Mouse (Mus musculus) neural tube, embryonic 11.5 days (tissue): ENCODE measurements at regions not wholly inside any gene's neighbourhood (a gene's known extent, or its start where the extent isn't known, plus 50 kb on each side); places are given as distances from the start of the nearest gene placed in this dataset.
A peak's percentile ranks its signal among the peaks of the same experiment; 100 is the strongest.

Experiments
- ATAC-seq: fragments of 200-750 bp; cut with Nextera tagmentation; 2 replicates; pipeline ENCODE4 v1.8.0; 2017; ENCODE audit warnings: moderate number of reproducible peaks, mild to moderate bottlenecking, moderate TSS enrichment, moderate library complexity; ENCODE audit not compliant: insufficient read depth, low FRiP score, low TSS enrichment
- DNase-seq: peaks from one replicate; pipeline ENCODE4 v3.0.0-alpha.2; 2015; ENCODE audit warnings: low spot score
- H3K27ac ChIP-seq: fragments of 300-500 bp; sonication (generic); 2 replicates; pipeline ENCODE4 v1.5.1; 2014; ENCODE audit warnings: low read depth, mild to moderate bottlenecking, low read length
- H3K27me3 ChIP-seq: fragments of 300-500 bp; sonication (generic); 2 replicates; pipeline ENCODE4 v1.6.1; 2014; ENCODE audit warnings: mild to moderate bottlenecking, low read length, mixed read lengths; ENCODE audit not compliant: control insufficient read depth, insufficient read depth
- H3K36me3 ChIP-seq: fragments of 300-500 bp; sonication (generic); 2 replicates; pipeline ENCODE4 v1.6.1; 2014; ENCODE audit warnings: mild to moderate bottlenecking, low read length, moderate library complexity, mixed read lengths; ENCODE audit not compliant: control insufficient read depth, insufficient read depth
- H3K4me1 ChIP-seq: fragments of 300-500 bp; sonication (generic); 2 replicates; pipeline ENCODE4 v1.6.1; 2014; ENCODE audit warnings: low read length, mixed read lengths; ENCODE audit not compliant: control insufficient read depth, insufficient read depth
- H3K4me2 ChIP-seq: fragments of 300-500 bp; sonication (generic); 2 replicates; pipeline ENCODE4 v1.6.1; 2014; ENCODE audit warnings: low read depth, mild to moderate bottlenecking, moderate library complexity
- H3K4me3 ChIP-seq: fragments of 300-500 bp; sonication (generic); 2 replicates; pipeline ENCODE4 v1.5.1; 2014; ENCODE audit warnings: low read depth, low read length
- H3K9ac ChIP-seq: fragments of 300-500 bp; sonication (generic); 2 replicates; pipeline ENCODE4 v1.6.1; 2014; ENCODE audit warnings: mild to moderate bottlenecking, low read length
- H3K9me3 ChIP-seq: fragments of 300-500 bp; sonication (generic); 2 replicates; pipeline ENCODE4 v1.6.1; 2016; ENCODE audit warnings: low read length; ENCODE audit not compliant: control insufficient read depth
- WGBS: fragments of 180-500 bp; shearing (Covaris S2); extraction: QIAGEN DNeasy Blood & Tissue Kit; methylation state at CpG from one replicate; pipeline ENCODE4 v1.1.7; 2014; 5-methylcytosine and 5-hydroxymethylcytosine counted together

DNA sequence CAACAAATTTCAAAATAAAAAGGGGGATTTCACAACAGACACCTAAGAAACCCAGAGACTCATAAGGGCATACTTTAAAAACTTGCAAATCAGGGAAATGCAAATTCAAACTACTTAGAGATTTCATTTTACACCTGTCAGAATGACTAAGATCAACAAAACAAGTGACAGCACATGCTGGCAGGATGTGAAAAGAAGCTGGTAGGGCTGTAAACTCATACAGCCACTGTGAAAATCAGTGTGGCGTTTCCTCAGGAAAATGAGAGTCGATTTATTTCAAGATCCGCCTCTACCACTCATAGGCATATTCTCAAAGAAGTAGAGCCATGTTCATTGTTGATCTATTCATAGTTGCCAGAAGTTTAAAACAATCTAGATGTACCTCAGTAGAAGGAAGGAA, 133.6 kb upstream of the Veph1 start:
- no peaks in the 10 kb centered on the region for H3K27me3 ChIP-seq
- H3K9me3 ChIP-seq = no peaks in the 10 kb centered on the region
- H3K36me3 ChIP-seq = no peaks in the 10 kb centered on the region
- H3K4me2 ChIP-seq = no peak overlapping the region
- DNase-seq (no peak), ATAC-seq (no peak)
- WGBS = 83% methylated on average over 3 of the region's 3 CpGs
- no peak overlapping the region for H3K27ac ChIP-seq
- H3K9ac ChIP-seq = no peak overlapping the region
- no peak overlapping the region for H3K4me3 ChIP-seq
- H3K4me1 ChIP-seq = no peaks in the 10 kb centered on the region

GRCm38 (mm10) chr3:66422445-66423037, 125.9 kb upstream of the Veph1 start:
- 48% methylated on average over 6 of the region's 6 CpGs for whole genome bisulfite sequencing
- Histone ChIP-seq H3K4me2 (no peak overlapping the region), H3K4me1 (no peaks in the 10 kb centered on the region), H3K36me3 (no peaks in the 10 kb centered on the region), H3K27ac (no peak overlapping the region), H3K9me3 (no peaks in the 10 kb centered on the region), H3K4me3 (no peak overlapping the region), H3K27me3 (no peaks in the 10 kb centered on the region), H3K9ac (no peak overlapping the region)
- ATAC-seq = no peak; the same call in 1 of the 2 replicates
- DNase-seq = no peak

- Histone ChIP-seq H3K27ac (no peak overlapping the region), H3K9ac (peak overlapping the region; percentile 27; the same call in 1 of the 2 replicates), H3K4me2 (peak overlapping the region; percentile 36), H3K27me3 (no peaks in the 10 kb centered on the region), H3K36me3 (no peaks in the 10 kb centered on the region), H3K9me3 (no peaks in the 10 kb centered on the region), H3K4me3 (no peak overlapping the region), H3K4me1 (no peaks in the 10 kb centered on the region)
- peak; percentile 44 for DNase-seq
- WGBS = 41% methylated on average over 11 of the region's 11 CpGs
- ATAC-seq = peak; percentile 53
Observed at GRCm38 (mm10) chr3:66410706-66411277, 114.2 kb upstream of the Veph1 start.

DNA sequence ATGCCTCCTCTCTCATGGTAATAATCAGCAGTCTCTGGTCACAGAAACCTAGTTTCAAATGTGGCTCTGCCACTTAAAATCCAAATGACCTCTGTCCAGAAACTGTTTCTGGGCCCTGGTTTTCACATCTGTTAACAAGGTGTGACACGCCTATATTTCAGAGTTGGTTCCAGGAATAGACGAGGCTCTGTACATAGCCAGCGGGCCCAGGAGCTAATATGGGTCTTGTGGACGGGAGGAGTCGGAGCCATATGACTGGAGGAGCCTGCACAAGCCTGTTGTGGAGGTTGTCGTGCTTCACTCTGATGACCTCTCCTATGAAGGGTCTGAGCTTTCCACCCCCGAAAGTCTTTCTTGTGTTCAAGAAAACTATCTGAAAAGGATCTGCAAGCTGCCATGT, 112.2 kb upstream of the Veph1 start:
- Histone ChIP-seq H3K9ac (no peak overlapping the region), H3K4me1 (no peaks in the 10 kb centered on the region), H3K27me3 (no peaks in the 10 kb centered on the region), H3K36me3 (no peaks in the 10 kb centered on the region), H3K4me2 (no peak overlapping the region), H3K4me3 (no peak overlapping the region), H3K27ac (no peak overlapping the region), H3K9me3 (no peaks in the 10 kb centered on the region)
- no peak for ATAC-seq
- no peak for DNase-seq
- 81% methylated on average over 7 of the region's 7 CpGs for WGBS

DNA sequence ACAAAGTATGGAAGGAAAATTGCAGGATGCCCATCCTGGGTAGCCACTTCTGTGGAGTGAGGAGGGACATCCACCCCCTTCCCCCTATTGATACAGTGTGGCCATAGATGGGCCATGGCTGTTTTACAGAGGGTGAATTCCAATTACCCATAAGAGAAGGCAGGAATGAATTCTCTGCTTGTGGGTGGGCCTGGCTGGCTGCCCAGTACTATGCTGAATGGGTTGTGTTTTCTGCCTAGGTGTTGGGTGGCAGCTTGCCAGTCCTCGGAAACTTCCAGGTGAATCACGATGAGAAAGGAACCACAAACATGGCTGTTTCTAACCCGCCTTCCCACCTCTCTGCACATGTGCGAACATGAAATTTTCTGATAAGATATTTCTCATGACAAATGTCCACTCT, 109.0 kb upstream of the Veph1 start:
- no peak for DNase-seq
- WGBS = 95% methylated on average over 4 of the region's 4 CpGs

GRCm38 (mm10) chr3:66403707-66404106, 107.1 kb upstream of the Veph1 start:
- Histone ChIP-seq H3K9ac (no peak overlapping the region), H3K27ac (no peak overlapping the region), H3K4me1 (no peaks in the 10 kb centered on the region), H3K36me3 (no peaks in the 10 kb centered on the region), H3K4me3 (no peak overlapping the region), H3K9me3 (no peaks in the 10 kb centered on the region), H3K27me3 (no peaks in the 10 kb centered on the region), H3K4me2 (no peak overlapping the region)
- 98% methylated on average over 2 of the region's 2 CpGs for WGBS
- ATAC-seq (no peak), DNase-seq (no peak)

More for the DNA sequence above, 109.0 kb upstream of the Veph1 start:
- H3K36me3 ChIP-seq = no peaks in the 10 kb centered on the region
- no peaks in the 10 kb centered on the region for H3K9me3 ChIP-seq
- H3K4me3 ChIP-seq = no peak overlapping the region
- no peaks in the 10 kb centered on the region for H3K27me3 ChIP-seq
- H3K27ac ChIP-seq = no peak overlapping the region
- no peak overlapping the region for H3K4me2 ChIP-seq
- H3K4me1 ChIP-seq = no peaks in the 10 kb centered on the region
- H3K9ac ChIP-seq = no peak overlapping the region
- no peak for ATAC-seq

GRCm38 (mm10) chr3:66400791-66401568, 104.3 kb upstream of the Veph1 start:
- no peak overlapping the region for H3K4me3 ChIP-seq
- no peaks in the 10 kb centered on the region for H3K4me1 ChIP-seq
- H3K27ac ChIP-seq = no peak overlapping the region
- no peak overlapping the region for H3K9ac ChIP-seq
- DNase-seq = no peak
- no peaks in the 10 kb centered on the region for H3K36me3 ChIP-seq
- WGBS = 52% methylated on average over 16 of the region's 16 CpGs
- H3K27me3 ChIP-seq = no peaks in the 10 kb centered on the region
- no peak for ATAC-seq
- no peak overlapping the region for H3K4me2 ChIP-seq
- no peaks in the 10 kb centered on the region for H3K9me3 ChIP-seq

DNA sequence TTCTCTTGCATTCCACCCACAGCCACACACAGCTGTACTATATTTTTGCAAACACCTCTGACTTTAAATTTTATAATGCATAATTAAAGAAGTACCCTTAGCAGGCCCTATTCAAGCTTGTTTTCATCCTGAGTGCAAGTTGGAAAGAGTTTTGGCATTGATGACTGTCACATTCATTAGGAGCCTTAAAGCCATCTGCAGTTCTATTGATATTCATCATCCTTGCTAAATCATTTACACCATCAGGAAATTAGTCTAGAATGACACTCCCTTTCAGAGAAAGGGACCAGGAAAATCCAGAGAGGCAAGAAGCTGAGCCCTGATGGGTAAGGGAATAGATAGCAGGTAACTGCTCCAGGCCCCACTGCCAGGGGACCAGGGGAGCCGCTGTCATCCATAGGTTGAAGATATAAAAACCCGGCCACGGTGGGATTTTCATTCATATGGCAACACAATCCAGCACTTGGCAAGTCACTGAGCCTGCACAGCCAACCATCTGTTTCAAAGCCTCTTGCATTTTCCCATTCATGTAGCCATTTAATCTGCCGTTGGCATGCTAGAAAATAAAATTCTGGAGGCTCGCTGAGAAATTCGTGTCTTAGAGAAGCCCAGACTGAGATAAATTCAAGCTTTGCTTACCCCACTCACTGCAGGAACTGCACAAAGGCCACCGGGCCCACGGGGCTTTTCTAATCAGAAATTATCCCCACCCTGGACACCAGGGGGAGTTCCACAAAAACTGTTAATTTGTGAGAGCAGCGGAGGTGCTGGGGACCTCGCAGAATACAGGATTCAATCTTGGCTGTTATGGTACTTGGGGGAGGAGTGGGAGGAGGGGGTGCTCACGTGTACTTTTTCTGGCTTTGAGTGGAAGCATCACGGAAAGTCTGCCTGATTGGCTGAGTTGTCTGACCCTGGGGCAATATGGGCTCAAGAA, 101.8 kb upstream of the Veph1 start:
- H3K9me3 ChIP-seq = no peaks in the 10 kb centered on the region
- no peak overlapping the region for H3K4me2 ChIP-seq
- no peak overlapping the region for H3K4me3 ChIP-seq
- no peak overlapping the region for H3K9ac ChIP-seq
- H3K27me3 ChIP-seq = no peaks in the 10 kb centered on the region
- no peak for DNase-seq
- H3K27ac ChIP-seq = no peak overlapping the region
- WGBS = 65% methylated on average over 12 of the region's 12 CpGs
- no peaks in the 10 kb centered on the region for H3K36me3 ChIP-seq
- H3K4me1 ChIP-seq = no peaks in the 10 kb centered on the region
- ATAC-seq = no peak
